ENCODE assay signal across 25 mouse cellular contexts in the genomic region with DNA sequence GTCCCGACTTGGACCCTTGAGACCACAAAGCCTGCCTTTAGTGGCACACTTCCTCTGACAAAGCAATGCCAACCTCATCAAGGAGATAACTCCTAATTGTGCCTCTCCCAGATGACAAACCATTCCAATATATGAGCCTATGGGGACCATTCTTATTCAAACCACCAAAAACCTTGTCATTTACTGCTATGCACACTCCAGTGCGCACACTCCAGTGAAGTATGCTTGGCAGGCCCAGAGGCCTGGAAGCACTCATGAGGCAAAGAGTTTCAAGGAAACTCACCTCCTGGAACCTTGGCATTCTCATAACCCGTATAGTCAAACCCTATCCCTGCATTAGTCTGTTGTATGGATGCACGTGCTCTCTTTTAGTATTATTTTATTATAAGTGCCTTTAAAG.
"Had no signal": no experiment of that assay in that cellular context is flagged by ENCODE, and none has a peak within 500 bp of the region (broad histone marks: within the 10 kb centered on the region; RNA-seq: fewer than 3 reads in every experiment).

No protein-coding gene starts in this region.

- H3K27me3 ChIP-seq: heart, embryonic 12.5 days; hindbrain, embryonic 12.5 days; intestine, embryonic 15.5 days; limb, embryonic 13.5 days; limb, embryonic 15.5 days; liver, embryonic 12.5 days had no signal

- H3K4me1 ChIP-seq: heart, embryonic 10.5 days; heart, embryonic 12.5 days; hindbrain, embryonic 10.5 days; hindbrain, embryonic 12.5 days; intestine, embryonic 15.5 days; limb, embryonic 13.5 days; limb, embryonic 15.5 days; liver, embryonic 12.5 days had no signal

- H3K9ac ChIP-seq: heart, embryonic 12.5 days; hindbrain, embryonic 12.5 days; hindbrain, embryonic 14.5 days; intestine, embryonic 15.5 days; limb, embryonic 13.5 days; limb, embryonic 15.5 days; liver, embryonic 12.5 days had no signal

- H3K9me3 ChIP-seq: heart, embryonic 10.5 days; heart, embryonic 12.5 days; hindbrain, embryonic 10.5 days; hindbrain, embryonic 12.5 days; intestine, embryonic 15.5 days; limb, embryonic 13.5 days; limb, embryonic 15.5 days; liver, embryonic 12.5 days had no signal

- H3K27ac ChIP-seq: gastrocnemius, adult 2 months; heart, embryonic 10.5 days; hindbrain, embryonic 10.5 days; hindbrain, embryonic 12.5 days; hindbrain, embryonic 14.5 days; intestine, embryonic 15.5 days; layer of hippocampus, adult 2 months; left cerebral cortex, adult 2 months; limb, embryonic 13.5 days; limb, embryonic 15.5 days; liver, embryonic 12.5 days had no signal

- ATAC-seq: hindbrain, embryonic 16.5 days; inflammation-experienced regulatory T-cells, adult 6 months; intestine, embryonic 15.5 days; intestine, postnatal 0 days; liver, embryonic 12.5 days had no signal

- DNase-seq: gastrocnemius, adult 2 months; gastrocnemius, postnatal 10 days; gastrocnemius, postnatal 25 days; heart, adult 18-20 months; heart, postnatal 10 days; heart, postnatal 4 days; kidney, adult 18-20 months; kidney, adult 8-10 months; kidney, postnatal 10 days; kidney, postnatal 25 days; kidney, postnatal 4 days had no signal

- H3K4me2 ChIP-seq: heart, embryonic 12.5 days; hindbrain, embryonic 12.5 days; hindbrain, embryonic 14.5 days; intestine, embryonic 15.5 days; limb, embryonic 13.5 days; limb, embryonic 15.5 days; liver, embryonic 12.5 days had no signal

- H3K36me3 ChIP-seq: heart, embryonic 10.5 days; heart, embryonic 12.5 days; hindbrain, embryonic 10.5 days; hindbrain, embryonic 12.5 days; intestine, embryonic 15.5 days; limb, embryonic 13.5 days; limb, embryonic 15.5 days; liver, embryonic 12.5 days had no signal

- H3K4me3 ChIP-seq: gastrocnemius, adult 2 months; heart, embryonic 10.5 days; heart, embryonic 12.5 days; hindbrain, embryonic 10.5 days; hindbrain, embryonic 12.5 days; intestine, embryonic 15.5 days; layer of hippocampus, adult 2 months; left cerebral cortex, adult 2 months; limb, embryonic 13.5 days; limb, embryonic 15.5 days; liver, embryonic 12.5 days had no signal
